Mouse (Mus musculus) erythroblast, embryonic 14.5 days (primary cell): ENCODE measurements around the gene Dzip1l.

Experiments
- GATA1 ChIP-seq: IDR thresholded peaks from 2 replicates; pipeline ENCODE4 v1.6.1; 2012; ENCODE audit warnings: low read length, inconsistent platforms, mixed read lengths
- TAL1 ChIP-seq: IDR thresholded peaks from 3 replicates; pipeline ENCODE4 v1.6.1; 2012; ENCODE audit warnings: low read length, inconsistent platforms, mixed read lengths

DNA sequence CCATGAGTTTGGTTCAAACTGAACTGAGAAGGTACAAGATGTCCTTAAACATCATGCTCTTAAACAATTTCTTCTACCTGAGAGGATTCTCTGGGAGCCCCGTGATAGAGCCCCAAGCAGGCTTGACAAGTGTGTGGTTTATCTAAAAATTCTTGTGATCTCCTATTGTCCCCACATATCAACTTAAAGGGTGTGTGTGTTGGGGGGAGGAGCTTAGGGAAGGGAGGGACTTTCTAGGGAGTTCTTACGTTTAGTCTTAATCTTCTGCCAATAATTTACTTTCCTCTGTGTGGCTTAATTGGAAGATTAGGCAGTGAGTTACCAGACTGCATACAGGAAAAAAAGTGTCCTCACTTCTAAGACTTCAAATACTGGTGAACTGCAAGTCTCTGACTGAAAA is 17.1 kb upstream of the Dzip1l start, which contains the start of gene A4gnt:
- TF ChIP-seq GATA1, result no peak
- TF ChIP-seq TAL1, result no peak
